Mouse (Mus musculus) cerebellum, adult (tissue): ENCODE measurements at regions not wholly inside any gene's neighbourhood (a gene's known extent, or its start where the extent isn't known, plus 50 kb on each side); places are given as distances from the start of the nearest gene placed in this dataset.
A peak's percentile ranks its signal among the peaks of the same experiment; 100 is the strongest.

Experiments used
- ATAC-seq: cut with Nextera tagmentation; 2 replicates; pipeline ENCODE4 v1.9.2; 2017; ENCODE audit warnings: mild to moderate bottlenecking, moderate library complexity, mixed read lengths; ENCODE audit not compliant: insufficient number of reproducible peaks, low FRiP score, low TSS enrichment

GRCm38 (mm10) chr8:51032386-51032785, 2188.6 kb upstream of the Tenm3 start:
- no peak for ATAC-seq

GRCm38 (mm10) chr8:51010508-51010907, 2166.8 kb upstream of the Tenm3 start:
- no peak for ATAC-seq

- ATAC-seq: no peak
Observed at GRCm38 (mm10) chr8:50967386-50967785, 2123.6 kb upstream of the Tenm3 start.

- no peak for ATAC-seq
Observed at GRCm38 (mm10) chr8:50917540-50917939, 2073.8 kb upstream of the Tenm3 start.

GRCm38 (mm10) chr8:50916733-50917113, 2073.0 kb upstream of the Tenm3 start:
- 0 out of 2 replicates have a peak, but pooled peaks have one; percentile 38 for ATAC-seq

GRCm38 (mm10) chr8:50915876-50916732, 2072.4 kb upstream of the Tenm3 start:
- ATAC-seq: peak; percentile 74

- ATAC-seq: peak; percentile 45; the same call in 1 of the 2 replicates
Observed at GRCm38 (mm10) chr8:50915259-50915875, 2071.6 kb upstream of the Tenm3 start.

- no peak for ATAC-seq
Observed at GRCm38 (mm10) chr8:50914615-50915014, 2070.9 kb upstream of the Tenm3 start.

- no peak for ATAC-seq
Observed at GRCm38 (mm10) chr8:50878198-50878597, 2034.4 kb upstream of the Tenm3 start.
